Mouse (Mus musculus): ENCODE measurements around the gene Olfr318.
"Not testable (repeated sequence)": the region's sequence is repeated elsewhere in the genome, so short reads cannot be mapped to it uniquely, and the experiment has no call there.

The Olfr318 gene

DNA sequence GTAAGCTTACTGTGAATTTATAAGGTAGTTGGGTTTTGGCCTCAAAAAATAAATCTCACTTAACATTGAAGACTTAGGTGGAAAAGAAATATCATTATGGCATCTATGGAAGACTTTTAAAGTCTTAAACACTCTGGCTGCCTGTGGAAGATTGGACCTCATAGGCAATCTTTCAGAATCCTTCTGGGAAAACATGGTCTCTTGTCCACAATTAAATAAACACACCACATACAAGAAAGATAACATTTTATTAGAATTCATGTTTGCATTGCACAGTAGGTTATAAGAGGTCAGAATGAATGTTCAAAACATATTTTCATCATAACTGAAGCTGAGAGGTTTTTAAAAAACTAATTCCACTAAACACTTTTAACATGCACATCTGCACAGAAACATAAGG is at the start of gene Olfr318:
Olfr318 (minus strand) TSS at position 101 of the 400 bp plus-strand sequence.
- no peak for DNase-seq

DNA sequence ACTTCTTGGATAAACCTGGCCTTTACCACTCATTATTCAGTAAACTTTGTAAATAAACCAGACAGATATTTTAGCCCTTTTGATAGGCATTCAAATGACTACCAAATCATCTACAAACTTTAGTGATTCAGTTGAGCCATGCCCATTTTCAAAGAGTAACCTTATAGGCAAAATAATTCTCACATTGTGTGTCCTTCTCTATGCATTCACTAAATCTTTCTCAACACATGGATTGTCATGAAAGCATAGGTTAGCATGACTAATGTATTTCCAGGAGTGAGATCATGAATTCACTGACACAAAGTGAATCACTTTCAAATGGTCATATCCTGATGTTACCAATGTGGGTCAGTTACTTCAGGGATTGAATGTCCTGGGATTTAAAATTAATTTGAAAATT is 49.1 kb upstream of the Olfr318 start, which contains the start of gene Olfr315:
Olfr315 (plus strand) TSS at position 301 of the 400 bp plus-strand sequence.
- DNase-seq, result no peak

DNA sequence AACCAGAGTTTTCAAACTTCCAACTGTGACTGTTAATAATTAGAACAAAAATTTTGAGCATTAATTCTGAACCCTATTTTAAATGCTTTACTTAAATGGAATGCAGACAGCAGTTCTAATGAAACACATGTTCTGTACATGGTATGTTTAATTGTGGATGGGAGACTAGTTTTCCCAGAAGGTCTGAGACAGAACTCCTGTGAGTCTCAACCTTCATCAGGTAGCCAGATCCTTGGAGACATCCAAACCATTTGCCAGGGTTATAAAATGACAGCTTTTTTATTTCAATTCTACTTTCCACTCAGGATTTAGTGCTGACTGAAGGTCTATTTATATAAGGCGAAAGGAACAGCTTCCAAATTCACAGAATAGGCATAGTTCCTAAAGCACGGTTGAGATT is 28.6 kb upstream of the Olfr318 start, which contains the start of gene Olfr316:
Olfr316 (plus strand) TSS at position 301 of the 400 bp plus-strand sequence.
- DNase-seq, result no peak

DNA sequence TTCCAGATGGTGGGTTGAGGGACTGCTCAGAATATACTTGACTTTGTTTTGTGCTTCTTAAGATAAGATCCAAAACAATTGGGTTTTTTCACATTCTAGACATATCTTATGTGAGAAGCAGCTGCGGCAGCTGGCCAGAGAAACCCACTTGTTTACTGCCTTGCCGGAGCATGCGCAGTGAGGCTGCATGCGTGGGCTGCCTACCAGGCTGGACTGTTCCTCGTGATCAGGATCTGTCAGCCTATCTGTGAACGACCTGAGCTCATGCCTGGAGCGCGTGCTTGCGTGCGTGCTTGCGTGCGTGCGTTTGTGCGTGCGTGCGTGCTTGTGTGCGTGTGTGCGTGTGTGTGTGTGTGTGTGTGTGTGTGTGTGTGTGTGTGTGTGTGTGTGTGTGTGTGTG is 27.3 kb upstream of the Olfr318 start:
- not testable (repeated sequence) for DNase-seq

- DNase-seq, result no peak
Measured at GRCm38 (mm10) chr11:58738792-58739262, 15.0 kb upstream of the Olfr318 start, which contains the start of gene Olfr317. Olfr317 (minus strand) TSS chr11:58739212.

GRCm38 (mm10) chr11:58733372-58733771 is 9.6 kb upstream of the Olfr318 start:
- DNase-seq, result no peak

- peak; percentile 61 for DNase-seq
Measured at GRCm38 (mm10) chr11:58727896-58728650, 4.3 kb upstream of the Olfr318 start.

GRCm38 (mm10) chr11:58719701-58720100 is 4.1 kb downstream of the Olfr318 start:
- DNase-seq, result no peak

DNA sequence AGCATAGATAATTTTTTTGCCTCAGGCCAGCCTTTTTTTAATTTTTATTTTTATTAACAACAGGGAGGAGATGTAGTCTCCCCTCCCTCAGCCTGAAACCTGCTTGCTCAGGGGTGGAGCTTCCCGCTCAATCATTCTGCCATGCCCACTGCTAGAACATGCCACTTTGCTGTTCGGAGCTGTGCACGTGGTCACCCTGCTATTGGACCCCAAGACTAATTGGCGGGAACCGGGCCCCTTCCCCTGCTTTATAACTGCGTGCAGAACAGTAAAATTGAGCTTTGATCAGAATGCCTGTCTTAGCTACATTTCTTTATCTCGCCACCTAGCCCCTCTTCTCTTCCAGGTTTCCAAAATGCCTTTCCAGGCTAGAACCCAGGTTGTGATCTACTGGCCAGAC is 6.1 kb downstream of the Olfr318 start:
- not testable (repeated sequence) for DNase-seq

GRCm38 (mm10) chr11:58709086-58709485 is 14.7 kb downstream of the Olfr318 start:
- no peak for DNase-seq

DNA sequence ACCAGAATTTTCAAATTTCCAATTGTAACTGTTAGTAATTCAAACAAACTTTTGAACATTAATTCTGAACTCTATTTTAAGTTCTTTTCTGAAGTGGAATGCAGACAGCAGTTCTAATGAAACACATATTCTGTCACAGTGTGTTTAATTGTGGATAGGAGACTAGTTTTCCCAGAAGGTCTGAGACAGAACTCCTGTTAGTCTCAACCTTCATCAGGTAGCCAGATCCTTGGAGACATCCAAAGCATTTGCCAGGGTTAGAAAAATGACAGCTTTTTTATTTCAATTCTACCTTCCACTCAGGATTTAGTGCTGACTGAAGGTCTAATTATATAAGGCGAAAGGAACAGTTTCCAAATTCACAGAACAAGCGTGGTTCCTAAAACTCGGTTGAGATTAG is 25.0 kb downstream of the Olfr318 start, which contains the start of gene Olfr319:
Olfr319 (plus strand) TSS at position 301 of the 400 bp plus-strand sequence.
- DNase-seq, result no peak

GRCm38 (mm10) chr11:58680799-58681198 is 43.0 kb downstream of the Olfr318 start, which contains the start of gene Olfr320:
Olfr320 (plus strand) TSS chr11:58681099.
- DNase-seq, result no peak

DNA sequence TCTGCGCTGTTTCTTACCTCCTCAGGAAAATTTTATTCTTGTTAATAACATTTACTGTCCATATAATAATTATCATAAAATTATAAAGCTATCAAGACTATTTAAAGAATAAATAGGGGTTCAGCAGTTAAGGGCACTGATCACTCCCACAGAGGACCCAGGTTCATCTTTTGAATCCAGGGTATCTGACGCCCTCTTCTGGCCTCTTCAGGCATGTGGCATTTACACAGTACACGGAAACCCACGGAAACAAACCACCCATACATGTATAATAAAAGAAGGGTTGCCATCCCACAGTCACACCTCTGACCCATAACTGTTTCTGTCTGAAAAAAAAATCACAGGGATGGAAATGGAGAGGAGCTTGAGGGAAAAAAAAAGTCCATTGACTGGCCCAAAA is 52.0 kb downstream of the Olfr318 start:
- no peak for DNase-seq

GRCm38 (mm10) chr11:58669252-58669651 is 54.6 kb downstream of the Olfr318 start:
- no peak for DNase-seq

Measured in kidney, adult 11 months (tissue).